Mouse (Mus musculus) Patski (cell line): ENCODE measurements at regions not wholly inside any gene's neighbourhood (a gene's known extent, or its start where the extent isn't known, plus 50 kb on each side); places are given as distances from the start of the nearest gene placed in this dataset.
"Not testable (repeated sequence)": the region's sequence is repeated elsewhere in the genome, so short reads cannot be mapped to it uniquely, and the experiment has no call there.

Experiments used
- ATAC-seq: fragments of 100-300 bp; one replicate; pipeline ENCODE4 v1.8.0; 2021
- CTCF ChIA-PET: fragments of 350-600 bp; sonication (Branson Sonifier 250); formaldehyde crosslinking; loops from one replicate; lab custom pipeline; 2022; ENCODE audit warnings: inconsistent platforms; lab: Charles Lee
- POLR2A ChIA-PET: fragments of 350-600 bp; sonication (Branson Sonifier 250); formaldehyde crosslinking; loops from one replicate; lab custom pipeline; 2022; ENCODE audit warnings: antibody characterized with exemption, inconsistent platforms; lab: Charles Lee
- DNase-seq: peaks from one replicate; pipeline ENCODE4 v3.0.0-alpha.2; 2011; ENCODE audit warnings: low read depth, low spot score
- H3K27me3 ChIP-seq: fragments of 371-371 bp; one replicate; pipeline ENCODE4 v1.5.1; 2021
- CTCF ChIP-seq: fragments of 100-300 bp; IDR thresholded peaks from one replicate; pipeline ENCODE4 v1.5.1; 2021
- in situ Hi-C: fragments of 300-500 bp; cut with MboI; formaldehyde crosslinking; loops from 3 replicates; pipeline ENCODE4 v1.11.1; 2018; ENCODE audit warnings: low pct_unique_long_range_greater_than_20kb, mixed read lengths

- ATAC-seq (no peak), DNase-seq (no peak)
- no peak for TF ChIP-seq CTCF
- in situ Hi-C loops, result no loop called here
- ChIA-PET POLR2A (no interaction called here), CTCF (no interaction called here)
- no peaks in the 10 kb centered on the region for H3K27me3 ChIP-seq
Observed at GRCm38 (mm10) chr15:4206371-4206770, 168.9 kb upstream of the Plcxd3 start.

- in situ Hi-C loops, result no loop called here
- DNase-seq, result no peak
- H3K27me3 ChIP-seq, result no peaks in the 10 kb centered on the region
- CTCF ChIA-PET, result interaction anchor here (1.9 kb wide), 1 partner anchor 14 kb away, joined by 7 read pairs; no protein-coding TSS in a partner anchor
- no peak for TF ChIP-seq CTCF
- no peak for ATAC-seq
- POLR2A ChIA-PET, result no interaction called here
Observed at GRCm38 (mm10) chr15:4213371-4213770, 161.9 kb upstream of the Plcxd3 start.

- no peak for TF ChIP-seq CTCF
- ChIA-PET CTCF (no interaction called here), POLR2A (no interaction called here)
- H3K27me3 ChIP-seq, result no peaks in the 10 kb centered on the region
- ATAC-seq (peak; percentile 99), DNase-seq (peak; percentile 38)
- in situ Hi-C loops, result no loop called here
Observed at GRCm38 (mm10) chr15:4219102-4219501, 156.2 kb upstream of the Plcxd3 start.

- ChIA-PET CTCF (no interaction called here), POLR2A (no interaction called here)
- no peaks in the 10 kb centered on the region for H3K27me3 ChIP-seq
- in situ Hi-C loops, result no loop called here
- TF ChIP-seq CTCF, result no peak
- DNase-seq (no peak), ATAC-seq (no peak)
Observed at GRCm38 (mm10) chr15:4228055-4228454, 147.2 kb upstream of the Plcxd3 start.

GRCm38 (mm10) chr15:4240649-4241048 lies 134.6 kb upstream of the Plcxd3 start:
- no peak for DNase-seq
- no peak for ATAC-seq
- CTCF ChIA-PET, result interaction anchor here (2.8 kb wide), 1 partner anchor 18 kb away, joined by 10 read pairs; no protein-coding TSS in a partner anchor
- POLR2A ChIA-PET, result no interaction called here
- H3K27me3 ChIP-seq, result no peaks in the 10 kb centered on the region
- TF ChIP-seq CTCF, result no peak
- in situ Hi-C loops, result no loop called here

GRCm38 (mm10) chr15:4247637-4248136 lies 127.6 kb upstream of the Plcxd3 start:
- ChIA-PET CTCF (interaction anchor here (1.0 kb wide), 1 partner anchor 11 kb away, joined by 3 read pairs; no protein-coding TSS in a partner anchor), POLR2A (no interaction called here)
- DNase-seq, result peak; percentile 91
- in situ Hi-C loops, result no loop called here
- no peak for TF ChIP-seq CTCF
- ATAC-seq, result peak; percentile 98
- no peaks in the 10 kb centered on the region for H3K27me3 ChIP-seq

- in situ Hi-C loops, result no loop called here
- CTCF ChIA-PET, result interaction anchor here (1.8 kb wide), 1 partner anchor 9 kb away, joined by 5 read pairs; no protein-coding TSS in a partner anchor
Observed at GRCm38 (mm10) chr15:4264601-4265000, 110.7 kb upstream of the Plcxd3 start.

GRCm38 (mm10) chr15:4269835-4270234 lies 105.5 kb upstream of the Plcxd3 start:
- ChIA-PET CTCF (no interaction called here), POLR2A (no interaction called here)
- ATAC-seq (no peak), DNase-seq (no peak)
- no peaks in the 10 kb centered on the region for H3K27me3 ChIP-seq
- TF ChIP-seq CTCF, result no peak
- in situ Hi-C loops, result no loop called here

More at GRCm38 (mm10) chr15:4264601-4265000, 110.7 kb upstream of the Plcxd3 start:
- DNase-seq, result no peak
- POLR2A ChIA-PET, result no interaction called here
- TF ChIP-seq CTCF, result no peak
- peak; percentile 47 for ATAC-seq
- no peaks in the 10 kb centered on the region for H3K27me3 ChIP-seq

- DNase-seq, result no peak
- H3K27me3 ChIP-seq, result no peaks in the 10 kb centered on the region
- ChIA-PET POLR2A (no interaction called here), CTCF (no interaction called here)
- TF ChIP-seq CTCF, result no peak
- in situ Hi-C loops, result no loop called here
- no peak for ATAC-seq
Observed at GRCm38 (mm10) chr15:4277011-4277410, 98.3 kb upstream of the Plcxd3 start.

GRCm38 (mm10) chr15:4307498-4307897 lies 67.8 kb upstream of the Plcxd3 start:
- DNase-seq, result no peak
- ATAC-seq, result no peak
- POLR2A ChIA-PET, result no interaction called here
- no peak for TF ChIP-seq CTCF
- in situ Hi-C loops, result no loop called here
- CTCF ChIA-PET, result no interaction called here
- H3K27me3 ChIP-seq, result peaks cover 18% of the 10 kb centered on the region

- DNase-seq, CTCF ChIA-PET, H3K27me3 ChIP-seq, POLR2A ChIA-PET, in situ Hi-C loops, ATAC-seq: not testable (repeated sequence)
Observed at GRCm38 (mm10) chr15:4313698-4314097, 61.6 kb upstream of the Plcxd3 start.

GRCm38 (mm10) chr15:4315897-4316296 lies 59.4 kb upstream of the Plcxd3 start:
- ATAC-seq (no peak), DNase-seq (no peak)
- CTCF ChIA-PET, result no interaction called here
- no peak for TF ChIP-seq CTCF
- POLR2A ChIA-PET, result no interaction called here
- in situ Hi-C loops, result no loop called here
- H3K27me3 ChIP-seq, result no peaks in the 10 kb centered on the region
